Mouse (Mus musculus) embryonic facial prominence, embryonic 11.5 days (tissue): ENCODE measurements at regions not wholly inside any gene's neighbourhood (a gene's known extent, or its start where the extent isn't known, plus 50 kb on each side); places are given as distances from the start of the nearest gene placed in this dataset.

ENCODE experiments used
- ATAC-seq: fragments of 200-750 bp; cut with Nextera tagmentation; replicated peaks from 2 replicates; pipeline ENCODE4 v1.8.0; 2017; ENCODE audit warnings: low read depth; ENCODE audit not compliant: insufficient number of reproducible peaks, low FRiP score, low TSS enrichment
- DNase-seq: peaks from one replicate; pipeline ENCODE4 v3.0.0-alpha.2; 2015; ENCODE audit warnings: low spot score
- H3K27ac ChIP-seq: fragments of 300-500 bp; sonication (generic); replicated peaks from 2 replicates; pipeline ENCODE4 v1.5.1; 2014; ENCODE audit warnings: mild to moderate bottlenecking, low read depth, low read length, control low read depth
- H3K27me3 ChIP-seq: fragments of 300-500 bp; sonication (generic); 2 replicates; pipeline ENCODE4 v1.6.1; 2014; ENCODE audit warnings: mild to moderate bottlenecking, low read length, moderate library complexity, mixed read lengths; ENCODE audit not compliant: control insufficient read depth, insufficient read depth
- H3K36me3 ChIP-seq: fragments of 300-500 bp; sonication (generic); replicated peaks from 2 replicates; pipeline ENCODE4 v1.6.1; 2014; ENCODE audit warnings: low read depth, mild to moderate bottlenecking, low read length, moderate library complexity, mixed read lengths; ENCODE audit not compliant: control insufficient read depth, insufficient read depth
- H3K4me1 ChIP-seq: fragments of 300-500 bp; sonication (generic); 2 replicates; pipeline ENCODE4 v1.6.1; 2014; ENCODE audit warnings: low read length, mixed read lengths; ENCODE audit not compliant: control insufficient read depth, insufficient read depth
- H3K4me2 ChIP-seq: fragments of 300-500 bp; sonication (generic); 2 replicates; pipeline ENCODE4 v1.6.1; 2014; ENCODE audit warnings: low read depth, mild to moderate bottlenecking, control low read depth, low read length, moderate library complexity
- H3K4me3 ChIP-seq: fragments of 300-500 bp; sonication (generic); 2 replicates; pipeline ENCODE4 v1.5.1; 2014; ENCODE audit warnings: low read depth, low read length, control low read depth
- H3K9ac ChIP-seq: fragments of 300-500 bp; sonication (generic); replicated peaks from 2 replicates; pipeline ENCODE4 v1.6.1; 2014; ENCODE audit warnings: mild to moderate bottlenecking, control low read depth, low read length
- H3K9me3 ChIP-seq: fragments of 300-500 bp; sonication (generic); replicated peaks from 2 replicates; pipeline ENCODE4 v1.6.1; 2016; ENCODE audit warnings: mild to moderate bottlenecking, low read length, inconsistent platforms, mixed read lengths; ENCODE audit not compliant: control insufficient read depth
- WGBS: fragments of 180-500 bp; shearing (Covaris S2); extraction: QIAGEN DNeasy Blood & Tissue Kit; methylation state at CpG from one replicate; pipeline ENCODE4 v1.1.7; 2014; 5-methylcytosine and 5-hydroxymethylcytosine counted together

- Histone ChIP-seq H3K4me3 (no peak overlapping the region), H3K9ac (no peak overlapping the region), H3K27ac (no peak overlapping the region), H3K4me1 (no peaks in the 10 kb centered on the region), H3K4me2 (no peak overlapping the region), H3K9me3 (no peaks in the 10 kb centered on the region), H3K36me3 (no peaks in the 10 kb centered on the region), H3K27me3 (no peaks in the 10 kb centered on the region)
- DNase-seq = no peak
- 62% methylated on average over 8 of the region's 8 CpGs for WGBS
- no peak for ATAC-seq
Observed at GRCm38 (mm10) chr10:99471832-99472497, 208.9 kb downstream of the Dusp6 start.

DNA sequence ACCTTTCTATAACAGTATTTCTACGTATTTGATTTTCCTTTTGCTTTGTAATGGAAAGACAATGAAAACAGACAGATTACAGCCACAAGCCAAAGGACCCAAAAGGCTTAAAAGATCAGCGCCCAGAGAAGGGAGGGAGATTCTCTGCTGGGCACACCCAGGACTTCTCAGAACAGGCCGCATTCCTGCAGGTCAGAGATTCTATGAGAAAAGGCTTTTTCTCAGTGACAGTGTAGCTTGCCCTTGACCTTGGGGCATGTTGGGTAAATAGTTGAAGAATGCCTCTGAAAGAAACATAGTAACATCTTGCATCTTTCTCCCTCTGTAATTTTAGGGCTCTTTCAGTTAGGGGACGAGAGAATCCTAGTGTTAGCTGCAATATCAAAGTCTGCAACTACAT is 209.8 kb downstream of the Dusp6 start:
- ATAC-seq (no peak), DNase-seq (no peak)
- no peak overlapping the region for H3K4me2 ChIP-seq
- no peak overlapping the region for H3K9ac ChIP-seq
- no peak overlapping the region for H3K4me3 ChIP-seq
- no peaks in the 10 kb centered on the region for H3K36me3 ChIP-seq
- no peaks in the 10 kb centered on the region for H3K27me3 ChIP-seq
- WGBS = 43% methylated on average over 4 of the region's 4 CpGs
- H3K4me1 ChIP-seq = no peaks in the 10 kb centered on the region
- H3K9me3 ChIP-seq = no peaks in the 10 kb centered on the region
- H3K27ac ChIP-seq = no peak overlapping the region

GRCm38 (mm10) chr10:99473758-99474157 is 210.7 kb downstream of the Dusp6 start:
- Histone ChIP-seq H3K4me1 (no peaks in the 10 kb centered on the region), H3K4me2 (no peak overlapping the region), H3K9me3 (no peaks in the 10 kb centered on the region), H3K4me3 (no peak overlapping the region), H3K27me3 (no peaks in the 10 kb centered on the region), H3K36me3 (no peaks in the 10 kb centered on the region), H3K9ac (no peak overlapping the region), H3K27ac (no peak overlapping the region)
- WGBS = 90% methylated on average over 9 of the region's 9 CpGs
- ATAC-seq (no peak), DNase-seq (no peak)

- WGBS = 85% methylated on average over 8 of the region's 8 CpGs
- Histone ChIP-seq H3K27ac (no peak overlapping the region), H3K4me2 (no peak overlapping the region), H3K4me3 (no peak overlapping the region), H3K9ac (no peak overlapping the region), H3K36me3 (no peaks in the 10 kb centered on the region), H3K4me1 (no peaks in the 10 kb centered on the region), H3K9me3 (no peaks in the 10 kb centered on the region), H3K27me3 (no peaks in the 10 kb centered on the region)
- ATAC-seq (no peak), DNase-seq (no peak)
Observed at GRCm38 (mm10) chr10:99474546-99474945, 211.5 kb downstream of the Dusp6 start.

- no peaks in the 10 kb centered on the region for H3K27me3 ChIP-seq
- 88% methylated on average over 7 of the region's 7 CpGs for WGBS
- no peak overlapping the region for H3K4me2 ChIP-seq
- ATAC-seq (no peak), DNase-seq (no peak)
- no peak overlapping the region for H3K4me3 ChIP-seq
- H3K9me3 ChIP-seq = no peaks in the 10 kb centered on the region
- H3K9ac ChIP-seq = no peak overlapping the region
- no peaks in the 10 kb centered on the region for H3K36me3 ChIP-seq
- H3K27ac ChIP-seq = no peak overlapping the region
- no peaks in the 10 kb centered on the region for H3K4me1 ChIP-seq
Observed at GRCm38 (mm10) chr10:99476214-99476613, 213.2 kb downstream of the Dusp6 start.

DNA sequence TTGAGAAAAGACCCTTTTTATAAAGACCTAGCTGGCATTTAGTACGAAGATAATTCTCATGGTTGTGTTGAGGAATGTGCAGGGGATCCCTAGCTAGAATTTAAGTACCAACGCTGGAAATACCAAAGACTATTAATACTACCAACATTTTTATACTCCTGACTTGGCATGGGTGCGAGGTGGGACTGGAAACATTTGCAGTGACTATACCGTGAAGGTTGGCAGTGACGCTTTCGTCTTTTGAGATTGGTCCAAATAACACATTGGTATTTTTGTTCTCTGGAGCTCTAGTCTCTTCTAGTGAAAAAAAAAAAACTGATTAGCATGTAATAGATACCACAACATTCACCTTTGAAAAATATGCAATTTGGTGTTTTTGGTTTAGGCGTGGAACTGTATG is 213.7 kb downstream of the Dusp6 start:
- Histone ChIP-seq H3K4me2 (no peak overlapping the region), H3K4me1 (no peaks in the 10 kb centered on the region), H3K27ac (no peak overlapping the region), H3K36me3 (no peaks in the 10 kb centered on the region), H3K27me3 (no peaks in the 10 kb centered on the region), H3K4me3 (no peak overlapping the region), H3K9ac (no peak overlapping the region), H3K9me3 (no peaks in the 10 kb centered on the region)
- DNase-seq = no peak
- WGBS = 89% methylated on average over 7 of the region's 7 CpGs
- ATAC-seq = no peak

GRCm38 (mm10) chr10:99480573-99480972 is 217.5 kb downstream of the Dusp6 start:
- 89% methylated on average over 4 of the region's 4 CpGs for WGBS

DNA sequence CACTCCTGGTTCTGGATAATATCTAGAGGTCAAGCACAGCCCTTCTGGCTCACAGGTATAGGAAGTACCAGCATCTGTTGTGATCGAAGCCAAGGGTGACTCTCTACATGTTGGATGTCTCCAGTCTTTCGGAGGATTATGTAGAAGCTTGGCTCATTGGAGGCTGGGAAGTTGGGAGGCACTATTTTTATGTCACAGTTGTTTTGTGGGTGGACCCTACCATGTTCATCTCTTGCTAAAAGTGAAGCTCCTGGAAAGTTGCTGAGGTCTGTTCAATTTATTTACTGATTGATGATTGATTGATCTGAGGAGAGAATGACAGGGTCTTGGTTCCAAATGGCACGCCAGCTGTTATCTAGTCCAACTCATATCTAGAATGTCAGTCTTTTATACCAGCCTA is 219.0 kb downstream of the Dusp6 start:
- Histone ChIP-seq H3K9ac (no peak overlapping the region), H3K4me2 (no peak overlapping the region), H3K9me3 (no peaks in the 10 kb centered on the region), H3K27ac (no peak overlapping the region), H3K27me3 (no peaks in the 10 kb centered on the region), H3K36me3 (no peaks in the 10 kb centered on the region), H3K4me1 (no peaks in the 10 kb centered on the region), H3K4me3 (no peak overlapping the region)
- ATAC-seq = no peak
- no peak for DNase-seq
- 85% methylated on average over 3 of the region's 3 CpGs for WGBS

More at GRCm38 (mm10) chr10:99480573-99480972, 217.5 kb downstream of the Dusp6 start:
- Histone ChIP-seq H3K9ac (no peak overlapping the region), H3K4me3 (no peak overlapping the region), H3K4me1 (no peaks in the 10 kb centered on the region), H3K4me2 (no peak overlapping the region), H3K36me3 (no peaks in the 10 kb centered on the region), H3K9me3 (no peaks in the 10 kb centered on the region), H3K27me3 (no peaks in the 10 kb centered on the region), H3K27ac (no peak overlapping the region)
- DNase-seq (no peak), ATAC-seq (no peak)
